Mouse (Mus musculus) limb, embryonic 13.5 days (tissue): ENCODE results near the gene Emp3. TPM values are rescaled to one million over a fixed set of nuclear protein-coding genes. Genes with fewer than 3 reads are reported as not detected.
A peak's percentile ranks its signal among the peaks of the same experiment; 100 is the strongest.
"Not testable (repeated sequence)": the region's sequence is repeated elsewhere in the genome, so short reads cannot be mapped to it uniquely, and the experiment has no call there.

ENCODE experiments used
- ATAC-seq: fragments of 200-750 bp; cut with Nextera tagmentation; 2 replicates; pipeline ENCODE4 v1.8.0; 2017; ENCODE audit warnings: low read depth, moderate number of reproducible peaks, moderate TSS enrichment; ENCODE audit not compliant: low FRiP score
- H3K27ac ChIP-seq: fragments of 300-500 bp; sonication (generic); 2 replicates; pipeline ENCODE4 v1.5.1; 2015; ENCODE audit warnings: inconsistent platforms, mild to moderate bottlenecking, moderate library complexity
- H3K27me3 ChIP-seq: fragments of 300-500 bp; sonication (generic); 2 replicates; pipeline ENCODE4 v1.6.1; 2015; ENCODE audit warnings: mild to moderate bottlenecking, inconsistent platforms
- H3K36me3 ChIP-seq: fragments of 300-500 bp; sonication (generic); 2 replicates; pipeline ENCODE4 v1.6.1; 2015; ENCODE audit warnings: inconsistent platforms, mild to moderate bottlenecking, moderate library complexity
- H3K4me1 ChIP-seq: fragments of 300-500 bp; sonication (generic); 2 replicates; pipeline ENCODE4 v1.6.1; 2015; ENCODE audit warnings: inconsistent platforms
- H3K4me2 ChIP-seq: fragments of 300-500 bp; sonication (generic); replicated peaks from 2 replicates; pipeline ENCODE4 v1.6.1; 2015; ENCODE audit warnings: inconsistent platforms, mild to moderate bottlenecking, moderate library complexity
- H3K4me3 ChIP-seq: fragments of 300-500 bp; sonication (generic); 2 replicates; pipeline ENCODE4 v1.5.1; 2015; ENCODE audit warnings: moderate library complexity, mild to moderate bottlenecking, inconsistent platforms
- H3K9ac ChIP-seq: fragments of 300-500 bp; sonication (generic); 2 replicates; pipeline ENCODE4 v1.6.1; 2015; ENCODE audit warnings: mild to moderate bottlenecking, inconsistent platforms
- H3K9me3 ChIP-seq: fragments of 300-500 bp; sonication (generic); 2 replicates; pipeline ENCODE4 v1.6.1; 2016; ENCODE audit warnings: inconsistent platforms
- WGBS: fragments of 180-500 bp; shearing (Covaris S2); methylation state at CpG from one replicate; pipeline ENCODE4 v1.1.7; 2015; 5-methylcytosine and 5-hydroxymethylcytosine counted together
- polyA plus RNA-seq: library from polyadenylated mRNA; unstranded; fragments of >200 nt; fragmentation: Nextera tagmentation; extraction: Ambion mirVana; gene quantifications from 2 replicates; pipeline ENCODE4 v1.2.1, GENCODE M21; 2015

Emp3 gene
- 181 and 186 TPM in 2 replicates for polyA plus RNA-seq

GRCm38 (mm10) chr7:45921242-45921621, at the start of gene Emp3:
Gene Emp3, minus strand, starts transcription at chr7:45921404.
- Histone ChIP-seq H3K4me2 (peak within 1 kb of the TSS; percentile 75), H3K9ac (peak within 1 kb of the TSS; percentile 75), H3K36me3 (peaks cover 9% of the 10 kb centered on the region), H3K4me3 (peak within 1 kb of the TSS; percentile 54), H3K4me1 (peaks cover 59% of the 10 kb centered on the region), H3K9me3 (peaks cover 8% of the 10 kb centered on the region; the same call in 1 of the 2 replicates), H3K27me3 (no peaks in the 10 kb centered on the region), H3K27ac (peak within 1 kb of the TSS; percentile 94)
- 18% methylated on average over 9 of the region's 9 CpGs for WGBS
- peak; percentile 18; the same call in 1 of the 2 replicates for ATAC-seq

GRCm38 (mm10) chr7:45956611-45957010, 35.4 kb upstream of the Emp3 start:
- Histone ChIP-seq H3K9me3 (no peaks in the 10 kb centered on the region), H3K4me1 (no peaks in the 10 kb centered on the region), H3K4me2 (no peak overlapping the region), H3K4me3 (no peak overlapping the region), H3K27ac (no peak overlapping the region), H3K27me3 (no peaks in the 10 kb centered on the region), H3K36me3 (no peaks in the 10 kb centered on the region), H3K9ac (no peak overlapping the region)
- 60% methylated on average over 4 of the region's 4 CpGs for WGBS
- ATAC-seq = no peak

GRCm38 (mm10) chr7:45949061-45949460, 27.9 kb upstream of the Emp3 start:
- ATAC-seq = no peak
- no peak overlapping the region for H3K4me3 ChIP-seq
- no peak overlapping the region for H3K9ac ChIP-seq
- no peaks in the 10 kb centered on the region for H3K4me1 ChIP-seq
- no peaks in the 10 kb centered on the region for H3K36me3 ChIP-seq
- H3K9me3 ChIP-seq = no peaks in the 10 kb centered on the region
- 78% methylated on average over 4 of the region's 4 CpGs for WGBS
- H3K4me2 ChIP-seq = no peak overlapping the region
- no peaks in the 10 kb centered on the region for H3K27me3 ChIP-seq
- no peak overlapping the region for H3K27ac ChIP-seq

GRCm38 (mm10) chr7:45943280-45943679, 22.1 kb upstream of the Emp3 start:
- not testable (repeated sequence) for ATAC-seq, H3K27ac ChIP-seq, H3K9ac ChIP-seq, H3K4me2 ChIP-seq, H3K36me3 ChIP-seq, H3K27me3 ChIP-seq, H3K9me3 ChIP-seq, H3K4me1 ChIP-seq, H3K4me3 ChIP-seq
- WGBS = 75% methylated on average over 1 of the region's 1 CpGs

- no peaks in the 10 kb centered on the region for H3K9me3 ChIP-seq
- no peak overlapping the region for H3K4me2 ChIP-seq
- H3K36me3 ChIP-seq = no peaks in the 10 kb centered on the region
- no peak overlapping the region for H3K9ac ChIP-seq
- no peaks in the 10 kb centered on the region for H3K4me1 ChIP-seq
- no peak overlapping the region for H3K27ac ChIP-seq
- H3K27me3 ChIP-seq = no peaks in the 10 kb centered on the region
- WGBS = 76% methylated on average over 9 of the region's 9 CpGs
- no peak overlapping the region for H3K4me3 ChIP-seq
- no peak for ATAC-seq
These were observed 20.8 kb upstream of the Emp3 start for GRCm38 (mm10) chr7:45941986-45942385.

GRCm38 (mm10) chr7:45939836-45940235, 18.6 kb upstream of the Emp3 start:
- H3K27ac ChIP-seq = no peak overlapping the region
- no peak overlapping the region for H3K4me2 ChIP-seq
- ATAC-seq = no peak
- WGBS = 30% methylated on average over 2 of the region's 2 CpGs
- no peak overlapping the region for H3K9ac ChIP-seq
- no peaks in the 10 kb centered on the region for H3K36me3 ChIP-seq
- H3K4me3 ChIP-seq = no peak overlapping the region
- no peaks in the 10 kb centered on the region for H3K4me1 ChIP-seq
- H3K27me3 ChIP-seq = no peaks in the 10 kb centered on the region
- no peaks in the 10 kb centered on the region for H3K9me3 ChIP-seq

GRCm38 (mm10) chr7:45935114-45935513, 13.9 kb upstream of the Emp3 start:
- Histone ChIP-seq H3K4me3 (no peak overlapping the region), H3K27ac (no peak overlapping the region), H3K36me3 (no peaks in the 10 kb centered on the region), H3K9ac (no peak overlapping the region), H3K4me2 (no peak overlapping the region), H3K9me3 (0 out of 2 replicates have a peak, but pooled peaks cover 9% of the 10 kb centered on the region), H3K27me3 (no peaks in the 10 kb centered on the region), H3K4me1 (no peaks in the 10 kb centered on the region)
- ATAC-seq = no peak
- WGBS = 23% methylated on average over 7 of the region's 7 CpGs

- not testable (repeated sequence) for H3K4me1 ChIP-seq, H3K9ac ChIP-seq, H3K27ac ChIP-seq, H3K36me3 ChIP-seq, H3K27me3 ChIP-seq, H3K4me3 ChIP-seq, ATAC-seq, H3K4me2 ChIP-seq, H3K9me3 ChIP-seq
- whole genome bisulfite sequencing = 88% methylated on average over 12 of the region's 12 CpGs
These were observed 12.6 kb upstream of the Emp3 start for GRCm38 (mm10) chr7:45933766-45934165.

- H3K36me3 ChIP-seq = no peaks in the 10 kb centered on the region
- no peak for ATAC-seq
- H3K9ac ChIP-seq = no peak overlapping the region
- H3K4me1 ChIP-seq = no peaks in the 10 kb centered on the region
- no peak overlapping the region for H3K4me2 ChIP-seq
- H3K9me3 ChIP-seq = peaks cover 17% of the 10 kb centered on the region; the same call in 1 of the 2 replicates
- no peak overlapping the region for H3K4me3 ChIP-seq
- peaks cover 23% of the 10 kb centered on the region for H3K27me3 ChIP-seq
- WGBS = 88% methylated on average over 1 of the region's 1 CpGs
- no peak overlapping the region for H3K27ac ChIP-seq
These were observed 8.5 kb upstream of the Emp3 start for GRCm38 (mm10) chr7:45929688-45930087.

- H3K9me3 ChIP-seq = peaks cover 17% of the 10 kb centered on the region; the same call in 1 of the 2 replicates
- H3K36me3 ChIP-seq = no peaks in the 10 kb centered on the region
- peak overlapping the region; percentile 38 for H3K4me2 ChIP-seq
- H3K4me1 ChIP-seq = no peaks in the 10 kb centered on the region
- WGBS = 14% methylated on average over 19 of the region's 23 CpGs
- ATAC-seq = no peak
- no peak overlapping the region for H3K9ac ChIP-seq
- H3K27ac ChIP-seq = no peak overlapping the region
- H3K27me3 ChIP-seq = peaks cover 23% of the 10 kb centered on the region
- no peak overlapping the region for H3K4me3 ChIP-seq
These were observed 7.6 kb upstream of the Emp3 start for GRCm38 (mm10) chr7:45928626-45929295.

GRCm38 (mm10) chr7:45924429-45924816, 3.2 kb upstream of the Emp3 start:
- Histone ChIP-seq H3K9me3 (peaks cover 8% of the 10 kb centered on the region; the same call in 1 of the 2 replicates), H3K27me3 (peaks cover 22% of the 10 kb centered on the region), H3K36me3 (no peaks in the 10 kb centered on the region), H3K9ac (peak overlapping the region; percentile 8; the same call in 1 of the 2 replicates), H3K4me2 (peak overlapping the region; percentile 64), H3K27ac (peak overlapping the region; percentile 94; the same call in 1 of the 2 replicates), H3K4me3 (peak overlapping the region; percentile 44), H3K4me1 (peaks cover 35% of the 10 kb centered on the region)
- WGBS = 13% methylated on average over 14 of the region's 14 CpGs
- ATAC-seq = no peak

GRCm38 (mm10) chr7:45923762-45924428, 2.7 kb upstream of the Emp3 start, which contains the start of gene Ccdc114:
Gene Ccdc114, plus strand, starts transcription at chr7:45924072.
- Histone ChIP-seq H3K4me2 (peak within 1 kb of the TSS; percentile 64), H3K27me3 (peaks cover 16% of the 10 kb centered on the region), H3K4me1 (peaks cover 40% of the 10 kb centered on the region), H3K36me3 (peaks cover 4% of the 10 kb centered on the region), H3K9ac (peak within 1 kb of the TSS; percentile 53), H3K9me3 (peaks cover 8% of the 10 kb centered on the region; the same call in 1 of the 2 replicates), H3K4me3 (peak within 1 kb of the TSS; percentile 44), H3K27ac (peak within 1 kb of the TSS; percentile 94)
- ATAC-seq = peak; percentile 21
- WGBS = 9% methylated on average over 24 of the region's 24 CpGs
